Mouse (Mus musculus) myocyte (in vitro differentiated cells): ENCODE data around the gene Ppp1r14b. TPM values are rescaled to one million over a fixed set of nuclear protein-coding genes. Genes with fewer than 3 reads are reported as not detected.
"Not testable (repeated sequence)": the region's sequence is repeated elsewhere in the genome, so short reads cannot be mapped to it uniquely, and the experiment has no call there.

Experiments used
- H3K27me3 ChIP-seq: one replicate; pipeline ENCODE4 v1.6.1; 2011; ENCODE audit not compliant: control insufficient read depth, insufficient read depth, insufficient read length
- H3K36me3 ChIP-seq: one replicate; pipeline ENCODE4 v1.6.1; 2011; ENCODE audit not compliant: control insufficient read depth, insufficient read depth
- H3K4me2 ChIP-seq: one replicate; pipeline ENCODE4 v1.6.1; 2011; ENCODE audit warnings: low read depth, control low read depth
- H3K4me3 ChIP-seq: one replicate; pipeline ENCODE4 v1.5.1; 2011; ENCODE audit warnings: mild to moderate bottlenecking, control low read depth, moderate library complexity
- H3K79me2 ChIP-seq: one replicate; pipeline ENCODE4 v1.6.1; 2011; ENCODE audit not compliant: control insufficient read depth, insufficient read depth
- H3ac ChIP-seq: one replicate; pipeline ENCODE4 v1.6.1; 2011; ENCODE audit not compliant: control insufficient read depth, insufficient read length
- CEBPB ChIP-seq: IDR thresholded peaks from 2 replicates; pipeline ENCODE4 v1.6.1; 2011; ENCODE audit warnings: mild to moderate bottlenecking, moderate library complexity; ENCODE audit not compliant: poor library complexity, insufficient read depth, severe bottlenecking
- E2F4 ChIP-seq: IDR thresholded peaks from one replicate; pipeline ENCODE4 v1.6.1; 2011; ENCODE audit warnings: mild to moderate bottlenecking, control low read depth, moderate library complexity; ENCODE audit not compliant: insufficient read depth
- MAX ChIP-seq: IDR thresholded peaks from one replicate; pipeline ENCODE4 v1.6.1; 2011; ENCODE audit warnings: low read depth, mild to moderate bottlenecking, control low read depth
- MYOD1 ChIP-seq, 3 experiments: IDR thresholded peaks; one replicate each; pipeline ENCODE4 v1.6.1; 2011; ENCODE audit warnings: control low read depth in 2 of 3, low read depth in 2 of 3, mild to moderate bottlenecking in 2 of 3, moderate library complexity in 1 of 3; ENCODE audit not compliant: insufficient read length in 2 of 3, control insufficient read depth in 1 of 3
- MYOG ChIP-seq, 3 experiments: IDR thresholded peaks; one replicate each; pipeline ENCODE4 v1.6.1; 2011; ENCODE audit warnings: control low read depth in 2 of 3, low read depth in 2 of 3, mild to moderate bottlenecking in 2 of 3; ENCODE audit not compliant: insufficient read length in 2 of 3, control insufficient read depth in 1 of 3, insufficient read depth in 1 of 3
- POLR2A ChIP-seq: IDR thresholded peaks from one replicate; pipeline ENCODE4 v1.6.1; 2011; ENCODE audit warnings: low read depth, mild to moderate bottlenecking, control low read depth, moderate library complexity; ENCODE audit not compliant: insufficient read length
- POLR2AphosphoS2 ChIP-seq: IDR thresholded peaks from one replicate; pipeline ENCODE4 v1.6.1; 2011; ENCODE audit warnings: low read depth, control low read depth; ENCODE audit not compliant: insufficient read length
- REST ChIP-seq: IDR thresholded peaks from one replicate; pipeline ENCODE4 v1.6.1; 2011; ENCODE audit warnings: mild to moderate bottlenecking, control low read depth, moderate library complexity; ENCODE audit not compliant: insufficient read depth, insufficient read length
- SRF ChIP-seq: IDR thresholded peaks from one replicate; pipeline ENCODE4 v1.6.1; 2011; ENCODE audit warnings: low read depth; ENCODE audit not compliant: control insufficient read depth, insufficient read length
- TCF12 ChIP-seq: IDR thresholded peaks from one replicate; pipeline ENCODE4 v1.6.1; 2011; ENCODE audit warnings: mild to moderate bottlenecking, control low read depth; ENCODE audit not compliant: poor library complexity, insufficient read depth, severe bottlenecking
- TCF3 ChIP-seq: IDR thresholded peaks from one replicate; pipeline ENCODE4 v1.6.1; 2011; ENCODE audit warnings: low read depth, control low read depth; ENCODE audit not compliant: insufficient read length
- USF1 ChIP-seq: IDR thresholded peaks from one replicate; pipeline ENCODE4 v1.6.1; 2011; ENCODE audit warnings: low read depth, mild to moderate bottlenecking, control low read depth, moderate library complexity
- polyA plus RNA-seq: library from polyadenylated mRNA; unstranded; fragments of >200 nt; fragmentation: generic; extraction: Trizol; gene quantifications from one replicate; pipeline ENCODE4 v1.2.1, GENCODE M21; 2012; ENCODE audit warnings: missing spikeins

Ppp1r14b gene
- polyA plus RNA-seq, 1 experiment: 1,032 TPM

GRCm38 (mm10) chr19:6987061-6987903 is 12.5 kb downstream of the Ppp1r14b start, which contains the start of gene Vegfb:
Vegfb (minus strand) TSS chr19:6987651.
- peaks cover 8% of the 10 kb centered on the region for H3K36me3 ChIP-seq
- peak within 1 kb of the TSS; percentile 74 for H3ac ChIP-seq
- TF ChIP-seq MYOG (IDR thresholded peaks at IDR 0.05; ENCODE audit: control insufficient read depth in 1 of 3, insufficient read depth in 1 of 3, insufficient read length in 2 of 3, low read depth in 2 of 3) (peak in 1 of 3 experiments; percentile 4), TCF3 (no peak), USF1 (no peak), POLR2A (peak; percentile 69), E2F4 (no peak), POLR2AphosphoS2 (peak; percentile 84), REST (no peak), TCF12 (no peak), SRF (no peak), MAX (no peak), MYOD1 (IDR thresholded peaks at IDR 0.05; ENCODE audit: control insufficient read depth in 1 of 3, insufficient read length in 2 of 3, low read depth in 2 of 3) (no peak)
- no peaks in the 10 kb centered on the region for H3K27me3 ChIP-seq
- H3K4me2 ChIP-seq: peak within 1 kb of the TSS; percentile 90
- H3K4me3 ChIP-seq: peak within 1 kb of the TSS; percentile 54
- no peaks in the 10 kb centered on the region for H3K79me2 ChIP-seq

GRCm38 (mm10) chr19:6987904-6988285 is 13.1 kb downstream of the Ppp1r14b start:
- Histone ChIP-seq H3K79me2 (no peaks in the 10 kb centered on the region), H3K4me2 (peak overlapping the region; percentile 90)

DNA sequence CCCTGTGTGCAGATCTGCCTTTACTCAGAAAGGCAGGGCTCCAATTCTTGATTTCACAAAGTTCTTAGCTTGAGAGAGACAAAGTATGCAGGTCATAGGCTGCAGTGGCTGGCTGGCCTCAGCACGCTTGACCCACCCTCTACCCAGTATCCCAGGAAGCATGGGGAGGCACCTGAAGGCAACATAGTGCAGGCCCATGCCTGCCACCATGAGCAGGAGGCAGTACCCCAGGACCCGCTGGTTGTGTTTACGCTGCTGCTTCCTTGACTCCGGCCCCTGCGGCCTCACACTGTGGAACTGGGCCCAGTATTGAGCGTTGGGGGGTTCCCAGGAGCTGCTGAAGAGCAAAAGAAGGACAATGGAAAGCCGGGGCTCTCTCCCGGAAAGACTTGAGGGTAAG is 14.5 kb downstream of the Ppp1r14b start:
- Histone ChIP-seq H3K4me3 (no peak overlapping the region), H3K27me3 (no peaks in the 10 kb centered on the region), H3K79me2 (no peaks in the 10 kb centered on the region), H3ac (no peak overlapping the region), H3K36me3 (peaks cover under 1% of the 10 kb centered on the region), H3K4me2 (no peak overlapping the region)
- TF ChIP-seq MAX: no peak
- no peak for TF ChIP-seq TCF3
- no peak for TF ChIP-seq SRF
- TF ChIP-seq POLR2A: no peak
- no peak for TF ChIP-seq E2F4
- TF ChIP-seq MYOG (IDR thresholded peaks at IDR 0.05; ENCODE audit: control insufficient read depth in 1 of 3, insufficient read depth in 1 of 3, insufficient read length in 2 of 3, low read depth in 2 of 3): no peak
- no peak for TF ChIP-seq TCF12
- no peak for TF ChIP-seq POLR2AphosphoS2
- TF ChIP-seq USF1: no peak
- no peak for TF ChIP-seq CEBPB
- no peak for TF ChIP-seq REST
- TF ChIP-seq MYOD1 (IDR thresholded peaks at IDR 0.05; ENCODE audit: control insufficient read depth in 1 of 3, insufficient read length in 2 of 3, low read depth in 2 of 3): no peak

More at GRCm38 (mm10) chr19:6987904-6988285, 13.1 kb downstream of the Ppp1r14b start:
- Histone ChIP-seq H3K4me3 (peak overlapping the region; percentile 54), H3K36me3 (peaks cover 8% of the 10 kb centered on the region), H3K27me3 (no peaks in the 10 kb centered on the region), H3ac (peak overlapping the region; percentile 74)
- TF ChIP-seq POLR2A: no peak
- no peak for TF ChIP-seq TCF12
- TF ChIP-seq SRF: no peak
- no peak for TF ChIP-seq TCF3
- TF ChIP-seq CEBPB: no peak
- TF ChIP-seq MAX: no peak

- Histone ChIP-seq H3K4me2 (no peak overlapping the region), H3K27me3 (no peaks in the 10 kb centered on the region), H3K36me3 (no peaks in the 10 kb centered on the region), H3ac (no peak overlapping the region), H3K79me2 (no peaks in the 10 kb centered on the region), H3K4me3 (no peak overlapping the region)
- TF ChIP-seq TCF12 (no peak), TCF3 (no peak), CEBPB (no peak), REST (no peak), MYOG (IDR thresholded peaks at IDR 0.05; ENCODE audit: control insufficient read depth in 1 of 3, insufficient read depth in 1 of 3, insufficient read length in 2 of 3, low read depth in 2 of 3) (no peak)
These were observed 15.9 kb downstream of the Ppp1r14b start for GRCm38 (mm10) chr19:6990712-6991111.

- not testable (repeated sequence) for H3K36me3 ChIP-seq, H3K4me2 ChIP-seq, H3K27me3 ChIP-seq, H3ac ChIP-seq, H3K79me2 ChIP-seq
- peak overlapping the region; percentile 71 for H3K4me3 ChIP-seq
These were observed 16.4 kb downstream of the Ppp1r14b start for GRCm38 (mm10) chr19:6991166-6991565.
